Mouse (Mus musculus): Measurements from ENCODE around the gene 1700010B08Rik.

1700010B08Rik gene

GRCm38 (mm10) chr2:173770620-173771019 is 51.4 kb downstream of the 1700010B08Rik start:
- no peak for DNase-seq (ENCODE audit: low spot score)
